Mouse (Mus musculus): ENCODE results near the gene Pcdh9.
"Not testable (repeated sequence)": the region's sequence is repeated elsewhere in the genome, so short reads cannot be mapped to it uniquely, and the experiment has no call there.

Pcdh9 gene

DNA sequence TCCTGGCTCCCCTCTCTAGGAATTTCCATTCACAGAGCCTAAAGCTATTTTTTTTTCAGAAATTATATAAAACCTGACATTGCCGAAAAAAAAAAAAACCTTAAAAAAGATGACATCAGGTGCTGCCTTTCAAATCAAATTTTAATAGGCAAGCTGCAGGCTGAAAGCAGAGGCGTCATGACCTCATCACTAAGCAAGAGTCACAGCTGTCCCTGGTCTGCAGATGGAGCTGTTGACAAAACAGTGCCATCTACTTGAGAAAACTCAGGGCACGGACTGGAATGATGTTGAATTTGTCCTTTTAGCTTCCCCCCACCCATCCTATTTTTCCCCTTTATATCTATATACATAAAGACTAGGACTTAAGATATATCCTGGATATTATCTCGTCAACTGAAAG is 509.3 kb downstream of the Pcdh9 start:
- peak; percentile 8 for DNase-seq (ENCODE audit: low read depth, low spot score)

GRCm38 (mm10) chr14:93380757-93381156 is 509.7 kb downstream of the Pcdh9 start:
- DNase-seq (ENCODE audit: low read depth, low spot score), result no peak

DNA sequence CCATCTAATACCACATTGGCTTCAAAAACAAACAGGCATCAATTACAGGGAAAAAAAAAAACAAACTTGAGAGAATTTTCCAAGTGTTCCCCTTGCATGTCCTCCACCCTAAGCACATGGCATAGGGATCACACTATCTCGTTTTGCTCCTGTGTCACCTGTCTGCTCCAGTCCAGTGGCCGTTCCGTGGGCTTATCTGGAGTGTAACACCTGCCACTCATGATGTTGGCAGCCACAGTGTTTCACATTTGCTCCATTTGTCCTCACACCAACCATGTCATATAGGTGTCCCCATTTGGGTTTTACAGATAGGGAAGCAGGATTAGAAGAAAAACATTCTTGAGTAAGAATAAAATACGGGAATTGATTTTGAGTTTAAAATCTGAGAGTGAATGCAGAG is 514.3 kb downstream of the Pcdh9 start:
- DNase-seq (ENCODE audit: low read depth, low spot score), result no peak

GRCm38 (mm10) chr14:93374181-93374580 is 516.3 kb downstream of the Pcdh9 start:
- no peak for DNase-seq (ENCODE audit: low read depth, low spot score)

- no peak for DNase-seq (ENCODE audit: low read depth, low spot score)
Measured at GRCm38 (mm10) chr14:93354150-93354549, 536.3 kb downstream of the Pcdh9 start.

- DNase-seq (ENCODE audit: low read depth, low spot score), result no peak
Measured at GRCm38 (mm10) chr14:93350906-93351305, 539.6 kb downstream of the Pcdh9 start.

- DNase-seq (ENCODE audit: low read depth, low spot score), result no peak
Measured at GRCm38 (mm10) chr14:93349166-93349565, 541.3 kb downstream of the Pcdh9 start.

- no peak for DNase-seq (ENCODE audit: low read depth, low spot score)
Measured at GRCm38 (mm10) chr14:93347031-93347430, 543.4 kb downstream of the Pcdh9 start.

GRCm38 (mm10) chr14:93342781-93343180 is 547.7 kb downstream of the Pcdh9 start:
- DNase-seq (ENCODE audit: low read depth, low spot score), result no peak

DNA sequence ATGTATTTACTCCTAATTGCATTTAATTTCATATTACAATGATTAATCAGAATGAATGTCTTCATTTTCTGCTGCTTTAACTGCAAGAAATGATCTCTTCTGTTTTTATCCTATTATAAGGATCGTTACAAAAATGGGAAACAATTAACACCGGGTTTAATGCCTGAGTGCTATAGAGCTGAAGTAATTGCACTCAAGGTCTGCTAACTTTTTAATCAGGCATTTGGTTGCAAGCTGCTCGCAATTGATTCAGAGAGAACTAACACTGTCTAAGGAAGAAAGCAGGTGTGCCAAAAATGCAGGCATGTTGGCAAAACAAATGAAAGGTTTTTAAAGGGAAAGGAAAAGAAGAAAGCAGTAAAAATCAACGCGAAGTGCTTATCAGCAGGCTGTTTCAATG is 549.1 kb downstream of the Pcdh9 start:
- DNase-seq (ENCODE audit: low read depth, low spot score), result no peak

DNA sequence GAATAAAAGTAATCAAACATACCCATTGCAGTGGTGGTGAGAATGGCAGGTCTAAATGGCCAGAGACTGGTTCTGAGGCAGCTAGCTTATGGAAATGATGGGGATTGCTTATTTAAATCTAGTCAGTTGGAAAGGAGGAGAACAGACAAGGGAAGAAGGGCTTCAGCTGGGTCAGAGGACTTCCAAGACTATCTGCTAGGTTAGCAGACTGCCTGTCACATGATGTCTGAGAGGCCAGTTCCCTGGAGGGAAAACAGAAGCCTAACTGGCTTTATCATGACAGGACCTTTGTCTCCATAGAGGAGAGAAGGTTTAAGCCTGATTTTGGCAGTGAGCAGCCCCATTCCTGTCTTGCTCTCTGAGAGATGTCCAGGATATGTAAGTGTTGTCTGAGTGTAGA is 561.2 kb downstream of the Pcdh9 start:
- no peak for DNase-seq (ENCODE audit: low read depth, low spot score)

DNA sequence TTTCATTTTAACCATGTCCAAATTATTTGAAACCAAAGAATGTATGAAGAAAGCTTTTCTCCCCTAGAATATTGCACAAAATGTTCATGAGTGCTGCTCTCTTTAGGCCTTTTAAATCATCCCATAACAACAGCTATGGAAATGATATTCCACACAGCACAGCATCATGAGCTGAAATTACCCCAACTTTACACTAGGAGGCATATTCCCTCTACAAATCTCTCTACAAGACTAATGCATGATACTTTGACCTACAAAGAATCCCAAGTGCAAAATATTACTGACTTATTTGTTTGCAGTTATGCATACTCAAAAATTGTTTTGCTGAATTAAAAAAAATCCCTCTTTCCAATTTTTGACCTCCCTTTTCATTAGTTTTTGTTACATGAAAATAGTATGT is 573.1 kb downstream of the Pcdh9 start:
- no peak for DNase-seq (ENCODE audit: low read depth, low spot score)

DNA sequence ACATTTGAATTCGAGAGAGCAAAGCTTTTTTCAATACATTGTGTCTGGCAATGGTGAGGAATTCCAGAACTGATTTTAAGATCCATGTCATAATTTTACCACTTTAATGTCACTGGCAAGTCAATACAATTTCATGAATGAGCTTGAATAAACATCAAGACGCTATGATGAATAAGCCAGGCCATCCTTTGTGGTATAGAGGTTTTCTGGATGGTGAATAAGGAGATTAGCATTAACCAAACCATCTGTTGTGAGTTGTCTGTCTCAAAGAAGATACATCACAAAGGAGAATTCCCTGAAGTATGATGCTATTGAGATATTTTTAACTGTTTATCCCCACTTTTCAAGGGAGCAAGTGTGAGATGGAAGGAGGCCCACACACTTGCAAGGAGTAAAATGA is 602.1 kb downstream of the Pcdh9 start:
- no peak for DNase-seq (ENCODE audit: low read depth, low spot score)

DNA sequence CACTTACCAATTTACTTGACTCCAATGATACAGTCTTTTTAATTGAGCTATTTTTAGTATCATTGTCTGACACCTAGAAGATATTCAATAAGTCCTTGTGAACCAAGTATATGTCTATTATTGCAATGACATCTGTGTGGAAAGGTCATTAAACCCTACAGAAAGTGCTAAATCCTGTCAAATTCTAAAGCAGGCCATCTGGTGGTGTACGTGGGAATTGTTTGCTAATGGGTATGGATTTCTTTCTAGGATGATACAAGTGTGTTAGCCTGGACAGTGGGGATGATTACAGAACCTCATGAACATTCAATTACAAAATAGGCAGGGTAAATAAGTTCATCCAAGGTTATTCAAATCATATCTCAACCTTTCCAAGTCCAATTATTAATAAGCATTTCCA is 602.8 kb downstream of the Pcdh9 start:
- no peak for DNase-seq (ENCODE audit: low read depth, low spot score)

GRCm38 (mm10) chr14:93285136-93285535 is 605.3 kb downstream of the Pcdh9 start:
- DNase-seq (ENCODE audit: low read depth, low spot score), result no peak

- no peak for DNase-seq (ENCODE audit: low read depth, low spot score)
Measured at GRCm38 (mm10) chr14:93284009-93284408, 606.5 kb downstream of the Pcdh9 start.

- DNase-seq (ENCODE audit: low read depth, low spot score), result no peak
Measured at GRCm38 (mm10) chr14:93275661-93276060, 614.8 kb downstream of the Pcdh9 start.

- DNase-seq (ENCODE audit: low read depth, low spot score), result no peak
Measured at GRCm38 (mm10) chr14:93274767-93275166, 615.7 kb downstream of the Pcdh9 start.

GRCm38 (mm10) chr14:93253411-93253810 is 637.1 kb downstream of the Pcdh9 start:
- DNase-seq (ENCODE audit: low read depth, low spot score), result no peak

- no peak for DNase-seq (ENCODE audit: low read depth, low spot score)
Measured at GRCm38 (mm10) chr14:93240263-93240662, 650.2 kb downstream of the Pcdh9 start.

- no peak for DNase-seq (ENCODE audit: low read depth, low spot score)
Measured at GRCm38 (mm10) chr14:93234333-93234732, 656.1 kb downstream of the Pcdh9 start.

- no peak for DNase-seq (ENCODE audit: low read depth, low spot score)
Measured at GRCm38 (mm10) chr14:93233599-93233998, 656.9 kb downstream of the Pcdh9 start.

DNA sequence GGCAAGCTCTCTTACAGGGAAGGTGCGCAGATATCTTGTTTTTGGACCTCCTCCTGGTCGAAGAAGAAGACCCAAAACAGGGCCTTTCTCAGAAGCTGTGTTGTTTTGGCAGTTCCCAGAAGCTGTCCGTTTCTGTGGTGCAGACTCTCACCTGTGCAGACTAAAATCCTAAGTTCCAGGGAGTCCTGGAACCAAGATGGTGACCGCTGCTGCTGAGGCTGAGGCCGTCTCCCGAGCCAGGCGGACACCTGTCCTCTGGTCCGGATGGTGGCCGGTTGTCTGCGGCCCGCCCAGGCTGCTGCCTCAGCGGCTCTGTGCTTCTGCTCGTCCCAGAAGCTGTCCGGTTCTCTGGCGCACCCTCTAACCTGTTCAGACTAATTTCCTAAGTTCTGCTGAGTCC is 675.6 kb downstream of the Pcdh9 start:
- DNase-seq (ENCODE audit: low read depth, low spot score), result not testable (repeated sequence)

GRCm38 (mm10) chr14:93199791-93200190 is 690.7 kb downstream of the Pcdh9 start:
- DNase-seq (ENCODE audit: low read depth, low spot score), result no peak

Data from retina, adult 2 months (tissue).